Mouse (Mus musculus) forebrain, postnatal 0 days (tissue): ENCODE data around the gene Pafah1b3. TPM values are rescaled to one million over a fixed set of nuclear protein-coding genes. Genes with fewer than 3 reads are reported as not detected.

ENCODE experiments used
- ATAC-seq: fragments of 200-750 bp; cut with Nextera tagmentation; 2 replicates; pipeline ENCODE4 v1.8.0; 2017; ENCODE audit warnings: mild to moderate bottlenecking, moderate library complexity
- DNase-seq: peaks from one replicate; pipeline ENCODE4 v3.0.0-alpha.2; 2015
- H3K27ac ChIP-seq: fragments of 300-500 bp; sonication (generic); 2 replicates; pipeline ENCODE4 v1.5.1; 2014; ENCODE audit warnings: low read depth, mild to moderate bottlenecking, antibody characterized with exemption, low read length, moderate library complexity, mixed read lengths
- H3K27me3 ChIP-seq: fragments of 300-500 bp; sonication (generic); 2 replicates; pipeline ENCODE4 v1.6.1; 2014; ENCODE audit warnings: mild to moderate bottlenecking, low read length, mixed read lengths; ENCODE audit not compliant: insufficient read depth
- H3K36me3 ChIP-seq: fragments of 300-500 bp; sonication (generic); 2 replicates; pipeline ENCODE4 v1.6.1; 2014; ENCODE audit warnings: mild to moderate bottlenecking, moderate library complexity; ENCODE audit not compliant: insufficient read depth
- H3K4me1 ChIP-seq: fragments of 300-500 bp; sonication (generic); 2 replicates; pipeline ENCODE4 v1.6.1; 2014; ENCODE audit warnings: antibody characterized with exemption; ENCODE audit not compliant: insufficient read depth
- H3K4me2 ChIP-seq: fragments of 300-500 bp; sonication (generic); 2 replicates; pipeline ENCODE4 v1.6.1; 2014; ENCODE audit warnings: low read depth, mild to moderate bottlenecking, moderate library complexity
- H3K4me3 ChIP-seq: fragments of 300-500 bp; sonication (generic); 2 replicates; pipeline ENCODE4 v1.5.1; 2014; ENCODE audit warnings: low read depth, low read length, mixed read lengths
- H3K9ac ChIP-seq: fragments of 300-500 bp; sonication (generic); 2 replicates; pipeline ENCODE4 v1.6.1; 2014; ENCODE audit warnings: mild to moderate bottlenecking
- H3K9me3 ChIP-seq: fragments of 300-500 bp; sonication (generic); 2 replicates; pipeline ENCODE4 v1.6.1; 2016; ENCODE audit warnings: low read length
- CTCF ChIP-seq: sonication (generic); IDR thresholded peaks from 2 replicates; pipeline ENCODE4 v1.5.1; 2016; ENCODE audit warnings: antibody characterized with exemption, control low read depth, low read depth
- WGBS: fragments of 180-500 bp; shearing (Covaris S2); extraction: QIAGEN DNeasy Blood & Tissue Kit; methylation state at CpG from one replicate; pipeline ENCODE4 v1.1.7; 2014; 5-methylcytosine and 5-hydroxymethylcytosine counted together
- polyA plus RNA-seq: library from polyadenylated mRNA; unstranded; fragments of >200 nt; fragmentation: Nextera tagmentation; extraction: Ambion mirVana; gene quantifications from 2 replicates; pipeline ENCODE4 v1.2.1, GENCODE M21; 2015
- total RNA-seq: library from RNA; depleted of rRNA; stranded (reverse); fragments of >200 nt; gene quantifications from 2 replicates; pipeline ENCODE4 v1.2.3, GENCODE M21; 2014

Pafah1b3 gene
- total and polyA plus RNA-seq, 2 experiments from 2014 or later, result 407 to 517 TPM

GRCm38 (mm10) chr7:25293191-25293739 lies 4.5 kb downstream of the Pafah1b3 start:
- no peak overlapping the region for H3K4me2 ChIP-seq
- no peak overlapping the region for H3K4me3 ChIP-seq
- H3K27me3 ChIP-seq, result no peaks in the 10 kb centered on the region
- H3K36me3 ChIP-seq, result peaks cover 73% of the 10 kb centered on the region
- H3K27ac ChIP-seq, result no peak overlapping the region
- DNase-seq (no peak), ATAC-seq (no peak)
- 76% methylated on average over 10 of the region's 10 CpGs for WGBS
- no peak for TF ChIP-seq CTCF
- no peak overlapping the region for H3K9ac ChIP-seq
- H3K4me1 ChIP-seq, result peaks cover 8% of the 10 kb centered on the region; the same call in 1 of the 2 replicates
- H3K9me3 ChIP-seq, result no peaks in the 10 kb centered on the region

DNA sequence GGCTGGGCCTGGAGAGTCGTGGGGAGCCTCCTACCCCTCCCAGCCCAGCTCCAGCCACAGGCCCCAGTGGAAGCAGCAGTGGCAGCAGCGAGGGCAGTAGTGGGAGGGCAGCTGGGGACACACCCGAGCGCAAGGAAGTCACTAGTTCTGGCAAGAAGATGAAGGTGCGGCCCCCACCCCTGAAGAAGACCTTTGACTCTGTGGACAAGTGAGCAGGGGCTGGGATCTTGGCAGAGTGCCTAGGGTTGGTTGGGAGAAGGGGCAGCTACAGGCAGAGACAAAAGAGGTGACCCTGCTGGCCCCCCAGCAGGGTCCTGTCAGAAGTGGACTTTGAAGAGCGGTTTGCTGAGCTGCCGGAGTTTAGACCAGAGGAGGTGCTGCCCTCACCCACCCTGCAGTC lies 5.7 kb downstream of the Pafah1b3 start:
- Histone ChIP-seq H3K4me2 (no peak overlapping the region), H3K27me3 (no peaks in the 10 kb centered on the region), H3K36me3 (peaks cover 85% of the 10 kb centered on the region), H3K9ac (no peak overlapping the region), H3K4me3 (no peak overlapping the region), H3K4me1 (peaks cover 8% of the 10 kb centered on the region; the same call in 1 of the 2 replicates), H3K9me3 (no peaks in the 10 kb centered on the region), H3K27ac (no peak overlapping the region)
- DNase-seq, result no peak
- no peak for ATAC-seq
- TF ChIP-seq CTCF, result no peak
- 62% methylated on average over 7 of the region's 7 CpGs for WGBS

GRCm38 (mm10) chr7:25290911-25291310 lies 6.9 kb downstream of the Pafah1b3 start:
- H3K4me1 ChIP-seq, result peaks cover 4% of the 10 kb centered on the region; the same call in 1 of the 2 replicates
- TF ChIP-seq CTCF, result no peak
- ATAC-seq, result no peak
- H3K27me3 ChIP-seq, result no peaks in the 10 kb centered on the region
- DNase-seq, result no peak
- H3K4me2 ChIP-seq, result no peak overlapping the region
- H3K4me3 ChIP-seq, result no peak overlapping the region
- WGBS, result 65% methylated on average over 2 of the region's 2 CpGs
- no peaks in the 10 kb centered on the region for H3K9me3 ChIP-seq
- H3K36me3 ChIP-seq, result peaks cover 97% of the 10 kb centered on the region
- no peak overlapping the region for H3K27ac ChIP-seq
- no peak overlapping the region for H3K9ac ChIP-seq

- H3K36me3 ChIP-seq, result peaks cover 100% of the 10 kb centered on the region
- no peaks in the 10 kb centered on the region for H3K27me3 ChIP-seq
- 95% methylated on average over 1 of the region's 1 CpGs for WGBS
- TF ChIP-seq CTCF, result no peak
- DNase-seq (no peak), ATAC-seq (no peak)
- no peaks in the 10 kb centered on the region for H3K9me3 ChIP-seq
- H3K4me2 ChIP-seq, result no peak overlapping the region
- H3K27ac ChIP-seq, result no peak overlapping the region
- no peak overlapping the region for H3K9ac ChIP-seq
- no peaks in the 10 kb centered on the region for H3K4me1 ChIP-seq
- no peak overlapping the region for H3K4me3 ChIP-seq
Measured at GRCm38 (mm10) chr7:25290463-25290862, 7.3 kb downstream of the Pafah1b3 start.

GRCm38 (mm10) chr7:25289925-25290324 lies 7.9 kb downstream of the Pafah1b3 start:
- H3K9me3 ChIP-seq, result no peaks in the 10 kb centered on the region
- 96% methylated on average over 3 of the region's 3 CpGs for WGBS
- DNase-seq (no peak), ATAC-seq (no peak)
- no peak overlapping the region for H3K4me3 ChIP-seq
- TF ChIP-seq CTCF, result no peak
- H3K27me3 ChIP-seq, result no peaks in the 10 kb centered on the region
- no peak overlapping the region for H3K9ac ChIP-seq
- no peaks in the 10 kb centered on the region for H3K4me1 ChIP-seq
- peaks cover 100% of the 10 kb centered on the region for H3K36me3 ChIP-seq
- no peak overlapping the region for H3K27ac ChIP-seq
- H3K4me2 ChIP-seq, result no peak overlapping the region

GRCm38 (mm10) chr7:25288721-25289120 lies 9.1 kb downstream of the Pafah1b3 start:
- peaks cover 91% of the 10 kb centered on the region for H3K36me3 ChIP-seq
- no peaks in the 10 kb centered on the region for H3K9me3 ChIP-seq
- ATAC-seq (no peak), DNase-seq (no peak)
- no peak for TF ChIP-seq CTCF
- H3K9ac ChIP-seq, result no peak overlapping the region
- H3K4me3 ChIP-seq, result no peak overlapping the region
- no peak overlapping the region for H3K27ac ChIP-seq
- H3K27me3 ChIP-seq, result no peaks in the 10 kb centered on the region
- H3K4me2 ChIP-seq, result no peak overlapping the region
- H3K4me1 ChIP-seq, result peaks cover 11% of the 10 kb centered on the region
- WGBS, result 90% methylated on average over 3 of the region's 3 CpGs

DNA sequence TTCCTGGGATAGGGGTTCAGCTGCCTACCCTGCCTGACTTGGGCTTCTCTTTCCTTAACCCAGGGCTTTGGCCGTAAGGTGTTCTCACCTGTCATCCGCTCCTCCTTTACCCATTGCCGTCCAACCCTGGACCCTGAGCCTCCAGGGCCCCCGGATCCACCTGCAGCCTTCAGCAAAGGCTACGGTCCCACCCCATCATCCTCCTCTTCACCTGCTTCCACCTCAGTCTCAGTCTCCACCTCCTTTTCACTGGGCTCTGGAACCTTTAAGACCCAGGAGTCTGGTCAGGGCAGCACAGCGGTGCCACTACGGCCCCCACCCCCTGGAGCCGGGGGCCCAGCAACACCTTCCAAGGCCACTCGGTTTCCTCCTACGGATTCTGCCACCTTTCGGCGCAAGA lies 9.8 kb downstream of the Pafah1b3 start:
- Histone ChIP-seq H3K27ac (no peak overlapping the region), H3K4me3 (no peak overlapping the region), H3K36me3 (peaks cover 84% of the 10 kb centered on the region), H3K9ac (no peak overlapping the region), H3K27me3 (no peaks in the 10 kb centered on the region), H3K4me2 (no peak overlapping the region), H3K4me1 (peaks cover 15% of the 10 kb centered on the region), H3K9me3 (no peaks in the 10 kb centered on the region)
- DNase-seq (no peak), ATAC-seq (no peak)
- 91% methylated on average over 12 of the region's 12 CpGs for WGBS
- TF ChIP-seq CTCF, result no peak

DNA sequence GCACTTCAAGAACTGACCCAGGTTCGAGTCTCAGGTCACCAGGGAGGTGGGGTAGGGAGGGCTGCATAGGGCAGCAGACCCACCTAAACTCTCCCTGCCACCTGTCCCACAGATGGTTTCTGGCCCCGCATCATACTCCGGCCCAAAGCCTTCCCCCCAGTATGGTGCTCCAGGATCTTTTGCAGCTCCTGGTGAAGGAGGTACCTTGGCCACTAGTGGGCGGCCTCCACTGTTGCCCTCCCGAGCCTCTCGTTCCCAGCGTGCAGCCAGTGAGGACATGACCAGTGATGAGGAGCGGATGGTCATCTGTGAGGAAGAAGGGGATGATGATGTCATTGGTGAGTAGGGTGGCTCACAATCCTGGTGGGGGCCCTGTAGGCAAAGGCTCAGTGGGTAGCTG lies 10.8 kb downstream of the Pafah1b3 start:
- H3K4me2 ChIP-seq, result no peak overlapping the region
- peak; percentile 41 for TF ChIP-seq CTCF
- peaks cover 74% of the 10 kb centered on the region for H3K36me3 ChIP-seq
- H3K4me1 ChIP-seq, result peaks cover 15% of the 10 kb centered on the region
- 79% methylated on average over 8 of the region's 8 CpGs for whole genome bisulfite sequencing
- DNase-seq (no peak), ATAC-seq (no peak)
- H3K9ac ChIP-seq, result no peak overlapping the region
- H3K4me3 ChIP-seq, result no peak overlapping the region
- H3K27ac ChIP-seq, result no peak overlapping the region
- no peaks in the 10 kb centered on the region for H3K9me3 ChIP-seq
- H3K27me3 ChIP-seq, result no peaks in the 10 kb centered on the region
